Mouse (Mus musculus) cerebellum, adult 2 months (tissue): ENCODE data around the gene Etl4.

Experiments used
- CTCF ChIP-seq: fragments of 200-500 bp; IDR thresholded peaks from 2 replicates; pipeline ENCODE4 v1.5.1; 2011; ENCODE audit warnings: low read depth, mild to moderate bottlenecking, control low read depth, low read length, moderate library complexity, borderline replicate concordance; ENCODE audit not compliant: insufficient read depth
- POLR2A ChIP-seq: fragments of 200-500 bp; IDR thresholded peaks from 2 replicates; pipeline ENCODE4 v1.6.1; 2011; ENCODE audit warnings: low read length, control low read depth, borderline replicate concordance; ENCODE audit not compliant: insufficient read depth

DNA sequence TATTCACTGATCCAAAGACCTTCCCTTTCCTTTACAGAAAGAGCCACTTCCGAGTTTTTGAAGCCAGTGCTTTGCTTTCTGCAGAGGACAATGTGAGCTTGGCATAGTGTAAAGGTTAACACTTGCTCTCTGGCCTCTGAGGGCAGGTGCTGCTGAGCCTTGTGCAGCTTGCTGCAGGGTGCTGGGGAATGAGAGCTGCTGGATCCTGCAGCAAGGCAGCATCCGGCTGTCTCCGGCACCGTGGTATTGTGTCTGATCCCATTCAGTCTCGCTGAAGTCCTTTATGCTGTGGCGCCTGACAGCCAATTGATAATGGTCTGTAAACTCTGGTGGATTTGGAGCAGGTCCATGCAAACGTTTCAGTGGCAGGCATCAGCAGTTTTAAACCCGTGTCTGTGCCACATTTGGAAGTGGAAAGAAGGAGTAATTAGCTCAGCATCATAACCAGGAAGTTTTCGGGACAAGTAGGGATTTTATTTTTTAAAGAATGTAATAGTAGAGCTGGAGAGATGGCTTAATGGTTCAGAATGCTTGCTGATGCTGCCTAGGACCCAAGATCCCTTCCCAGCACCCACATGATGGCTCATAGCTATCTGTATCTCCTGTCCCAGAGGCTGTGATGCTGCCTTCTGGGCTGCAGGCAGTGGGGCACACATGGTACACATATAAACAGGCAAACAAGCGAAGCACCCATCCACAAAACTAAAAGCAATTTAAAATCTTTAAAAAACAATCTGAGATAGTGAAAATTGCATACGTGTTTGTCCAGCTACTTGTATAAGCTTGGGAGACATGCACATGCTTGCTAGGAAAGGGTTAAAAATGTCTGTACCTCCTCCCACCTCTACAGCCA, 637.1 kb downstream of the Etl4 start:
- TF ChIP-seq POLR2A (no peak), CTCF (no peak)
